Mouse (Mus musculus) limb, embryonic 14.5 days (tissue): ENCODE measurements around the gene Nfam1. TPM values are rescaled to one million over a fixed set of nuclear protein-coding genes. Genes with fewer than 3 reads are reported as not detected.

Source experiments
- ATAC-seq: fragments of 200-750 bp; cut with Nextera tagmentation; 2 replicates; pipeline ENCODE4 v1.8.0; 2017; ENCODE audit warnings: low read depth, moderate number of reproducible peaks, moderate TSS enrichment; ENCODE audit not compliant: low FRiP score
- DNase-seq: peaks from one replicate; pipeline ENCODE4 v3.0.0-alpha.2; 2015; ENCODE audit warnings: low spot score
- H3K27ac ChIP-seq: fragments of 300-500 bp; sonication (generic); replicated peaks from 2 replicates; pipeline ENCODE4 v1.5.1; 2014; ENCODE audit warnings: low read depth, mild to moderate bottlenecking, low read length, moderate library complexity, mixed read lengths
- H3K27me3 ChIP-seq: fragments of 300-500 bp; sonication (generic); 2 replicates; pipeline ENCODE4 v1.6.1; 2014; ENCODE audit warnings: low read length, mixed read lengths; ENCODE audit not compliant: control insufficient read depth, insufficient read depth
- H3K36me3 ChIP-seq: fragments of 300-500 bp; sonication (generic); 2 replicates; pipeline ENCODE4 v1.6.1; 2014; ENCODE audit warnings: mild to moderate bottlenecking, low read length, moderate library complexity, mixed read lengths; ENCODE audit not compliant: control insufficient read depth, insufficient read depth
- H3K4me1 ChIP-seq: fragments of 300-500 bp; sonication (generic); 2 replicates; pipeline ENCODE4 v1.6.1; 2014; ENCODE audit warnings: antibody characterized with exemption, low read length, mixed read lengths; ENCODE audit not compliant: control insufficient read depth, insufficient read depth
- H3K4me2 ChIP-seq: fragments of 300-500 bp; sonication (generic); replicated peaks from 2 replicates; pipeline ENCODE4 v1.6.1; 2014; ENCODE audit warnings: low read depth, mild to moderate bottlenecking, low read length, moderate library complexity; ENCODE audit not compliant: severe bottlenecking
- H3K4me3 ChIP-seq: fragments of 300-500 bp; sonication (generic); replicated peaks from 2 replicates; pipeline ENCODE4 v1.5.1; 2014; ENCODE audit warnings: low read length
- H3K9ac ChIP-seq: fragments of 300-500 bp; sonication (generic); 2 replicates; pipeline ENCODE4 v1.6.1; 2014; ENCODE audit warnings: mild to moderate bottlenecking, low read depth, low read length, moderate library complexity; ENCODE audit not compliant: severe bottlenecking
- H3K9me3 ChIP-seq: fragments of 300-500 bp; sonication (generic); 2 replicates; pipeline ENCODE4 v1.6.1; 2016; ENCODE audit warnings: low read length; ENCODE audit not compliant: control insufficient read depth
- POLR2A ChIP-seq: fragments of 200-500 bp; IDR thresholded peaks from 2 replicates; pipeline ENCODE4 v1.8.0; 2012; ENCODE audit warnings: inconsistent platforms, mild to moderate bottlenecking, moderate library complexity, borderline replicate concordance; ENCODE audit not compliant: insufficient read depth, insufficient read length; ENCODE audit errors: extremely low read depth
- WGBS: fragments of 180-500 bp; shearing (Covaris S2); extraction: QIAGEN DNeasy Blood & Tissue Kit; methylation state at CpG from one replicate; pipeline ENCODE4 v1.1.7; 2014; 5-methylcytosine and 5-hydroxymethylcytosine counted together
- polyA plus RNA-seq, 2 experiments: library from polyadenylated mRNA; depleted of rRNA in 1 of 2; stranded (reverse) in 1 of 2; unstranded in 1 of 2; fragments of >200 nt; fragmentation: Nextera tagmentation in 1 of 2; extraction: Ambion mirVana in 1 of 2; gene quantifications; 2 replicates each; pipeline versions ENCODE4 v1.2.1 to v1.2.3; 2012 to 2014

Nfam1 gene
- polyA plus RNA-seq, 2 experiments, result 3.5 to 4.0 TPM

DNA sequence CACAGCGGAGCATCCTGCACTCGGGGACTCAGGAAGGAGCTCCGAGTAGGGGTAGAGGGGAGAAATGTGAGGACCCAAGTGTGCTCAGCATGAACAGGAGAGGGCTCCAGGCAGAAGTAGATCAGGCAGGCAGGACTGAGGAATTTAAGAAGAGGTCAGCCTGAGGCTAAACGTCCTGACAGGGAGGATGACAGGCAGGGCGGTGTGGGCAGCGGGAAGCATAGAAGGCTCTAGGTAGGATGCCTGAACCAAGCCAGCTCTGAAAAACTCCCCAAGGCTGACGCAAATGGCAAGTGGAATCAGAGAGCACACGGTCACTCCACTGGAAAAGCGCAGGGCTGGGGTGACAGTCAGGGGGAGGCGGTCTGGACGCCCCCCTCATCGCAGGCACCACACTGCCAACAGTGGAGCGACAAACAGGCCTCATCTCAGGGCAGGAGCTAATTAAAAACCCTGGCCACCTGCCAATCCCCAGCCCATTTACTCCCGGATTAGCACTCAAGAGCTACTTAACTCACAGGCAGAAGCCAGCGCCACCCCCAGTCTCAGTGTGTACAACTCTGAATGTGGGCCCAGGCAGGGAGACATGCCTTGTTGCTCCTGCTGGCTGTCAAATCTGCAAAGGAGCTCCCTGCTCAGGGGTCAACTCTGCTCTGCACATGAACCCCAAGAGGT lies 22.0 kb downstream of the Nfam1 start:
- peaks cover 21% of the 10 kb centered on the region for H3K4me1 ChIP-seq
- no peak overlapping the region for H3K9ac ChIP-seq
- no peak overlapping the region for H3K4me2 ChIP-seq
- no peaks in the 10 kb centered on the region for H3K27me3 ChIP-seq
- no peaks in the 10 kb centered on the region for H3K9me3 ChIP-seq
- TF ChIP-seq POLR2A, result no peak
- peak; percentile 57 for DNase-seq
- H3K27ac ChIP-seq, result no peak overlapping the region
- no peak overlapping the region for H3K4me3 ChIP-seq
- ATAC-seq, result 0 out of 2 replicates have a peak, but pooled peaks have one; percentile 24
- no peaks in the 10 kb centered on the region for H3K36me3 ChIP-seq
- 19% methylated on average over 15 of the region's 15 CpGs for WGBS

DNA sequence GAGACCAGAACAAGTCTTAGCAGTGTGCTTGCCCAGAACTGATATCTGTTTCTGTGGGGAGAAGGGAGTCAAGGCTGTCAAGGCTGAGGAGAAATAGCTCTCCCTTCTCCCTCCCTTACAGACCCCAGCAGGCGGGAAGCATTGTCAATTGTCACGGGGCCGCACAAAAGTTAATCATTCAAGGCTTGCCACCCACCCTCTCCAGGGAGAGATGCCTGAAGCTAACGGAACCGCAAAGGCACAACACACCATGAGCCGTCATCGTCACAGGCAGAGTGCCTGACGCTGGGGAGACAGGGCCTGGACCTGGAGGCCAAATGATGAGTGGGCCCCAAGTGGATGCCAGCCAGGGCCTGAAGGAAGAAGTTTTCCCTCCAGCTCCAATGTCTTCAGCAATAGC lies 22.7 kb downstream of the Nfam1 start:
- WGBS, result 37% methylated on average over 8 of the region's 8 CpGs
- no peak overlapping the region for H3K9ac ChIP-seq
- H3K4me3 ChIP-seq, result no peak overlapping the region
- TF ChIP-seq POLR2A, result no peak
- no peak overlapping the region for H3K27ac ChIP-seq
- ATAC-seq (no peak), DNase-seq (no peak)
- H3K4me2 ChIP-seq, result no peak overlapping the region
- no peaks in the 10 kb centered on the region for H3K36me3 ChIP-seq
- H3K9me3 ChIP-seq, result no peaks in the 10 kb centered on the region
- no peaks in the 10 kb centered on the region for H3K27me3 ChIP-seq
- H3K4me1 ChIP-seq, result peaks cover 21% of the 10 kb centered on the region

DNA sequence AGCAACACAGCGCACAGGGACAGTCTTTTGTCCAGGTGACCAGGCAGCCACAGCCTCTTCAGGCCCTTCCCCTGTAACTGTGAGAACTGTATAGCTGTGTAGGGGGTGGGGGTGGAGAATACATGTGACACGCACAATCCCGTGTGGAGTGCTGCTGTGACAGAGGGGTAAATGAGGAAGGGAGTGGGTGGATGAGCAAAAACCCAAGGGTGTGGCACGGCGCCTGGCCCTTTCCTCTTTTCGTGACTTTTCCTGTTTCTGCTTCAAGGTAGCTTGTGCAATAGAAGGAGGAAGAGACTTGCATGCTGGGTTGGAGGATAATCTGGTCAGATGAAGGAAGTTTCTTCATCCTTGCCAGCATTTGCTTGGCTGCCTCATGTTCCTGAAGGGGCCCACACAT lies 23.6 kb downstream of the Nfam1 start:
- 90% methylated on average over 6 of the region's 6 CpGs for WGBS
- H3K4me2 ChIP-seq, result no peak overlapping the region

DNA sequence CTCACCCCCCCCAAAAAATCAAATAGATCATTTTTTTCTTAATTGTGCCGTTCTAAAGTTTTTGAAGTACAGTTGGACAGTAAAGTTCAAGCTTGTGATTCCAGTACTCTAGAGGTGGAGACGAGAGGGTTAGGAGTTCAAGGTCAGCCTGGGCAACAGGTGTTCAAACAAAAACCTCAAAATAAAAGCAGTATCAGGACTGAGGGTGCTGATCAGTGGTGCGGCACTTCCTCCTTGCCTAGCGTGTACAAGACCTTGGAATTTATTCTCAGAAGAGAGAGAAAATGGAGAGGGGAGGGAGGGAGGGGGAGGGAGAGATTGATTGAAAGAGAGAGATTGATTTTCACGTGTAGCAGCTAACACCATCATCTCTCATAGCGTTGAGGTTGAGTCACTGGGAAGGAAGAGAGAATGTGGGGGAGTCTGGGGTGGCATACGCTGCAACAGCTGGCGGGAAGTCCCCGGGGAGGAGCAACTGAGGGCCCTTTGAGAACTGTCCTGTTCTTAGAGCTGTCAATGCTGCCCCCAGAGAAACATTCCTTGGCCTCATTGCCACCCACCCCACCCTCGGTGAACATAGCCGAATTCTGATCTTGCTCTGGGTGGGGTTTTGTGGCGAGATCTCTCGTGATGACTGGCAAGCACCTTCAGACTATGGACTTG lies 24.2 kb downstream of the Nfam1 start:
- DNase-seq (no peak), ATAC-seq (no peak)
- Histone ChIP-seq H3K9ac (no peak overlapping the region), H3K36me3 (no peaks in the 10 kb centered on the region), H3K4me3 (no peak overlapping the region), H3K4me2 (no peak overlapping the region), H3K27me3 (no peaks in the 10 kb centered on the region), H3K27ac (no peak overlapping the region), H3K4me1 (peaks cover 21% of the 10 kb centered on the region), H3K9me3 (no peaks in the 10 kb centered on the region)
- WGBS, result 79% methylated on average over 13 of the region's 13 CpGs
- TF ChIP-seq POLR2A, result no peak

More for the DNA sequence above, 23.6 kb downstream of the Nfam1 start:
- DNase-seq (no peak), ATAC-seq (no peak)
- no peak overlapping the region for H3K27ac ChIP-seq
- H3K4me3 ChIP-seq, result no peak overlapping the region
- no peaks in the 10 kb centered on the region for H3K36me3 ChIP-seq
- no peaks in the 10 kb centered on the region for H3K9me3 ChIP-seq
- H3K9ac ChIP-seq, result no peak overlapping the region
- H3K4me1 ChIP-seq, result peaks cover 21% of the 10 kb centered on the region
- no peak for TF ChIP-seq POLR2A
- no peaks in the 10 kb centered on the region for H3K27me3 ChIP-seq

DNA sequence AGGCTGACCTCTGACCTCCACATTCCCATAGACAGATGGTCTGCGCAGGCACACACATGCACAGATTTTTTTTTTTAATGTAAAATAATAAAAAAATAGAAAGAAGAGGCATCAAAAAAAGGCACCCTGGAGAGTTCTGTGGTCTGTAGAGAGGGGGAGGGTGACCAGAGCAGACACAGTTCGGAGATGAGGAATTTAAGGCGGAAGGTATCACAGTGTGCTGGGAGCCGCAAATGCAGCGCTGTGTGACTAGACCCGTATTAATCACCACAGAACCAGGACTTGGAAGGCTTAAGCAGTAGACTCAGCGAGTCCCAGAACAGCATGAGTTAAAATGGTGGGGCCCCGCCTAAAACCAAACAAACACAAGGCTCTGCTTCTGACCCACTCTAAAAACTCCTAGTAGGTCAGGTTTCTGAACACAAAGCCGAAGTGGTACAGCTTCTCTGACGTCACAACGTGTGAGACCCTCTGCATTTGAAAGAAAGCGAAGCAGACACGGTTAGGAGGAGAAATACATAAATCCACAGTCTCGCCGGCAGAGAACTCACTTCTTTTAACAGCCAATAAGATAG lies 25.7 kb downstream of the Nfam1 start:
- Histone ChIP-seq H3K4me1 (peaks cover 24% of the 10 kb centered on the region), H3K9me3 (no peaks in the 10 kb centered on the region)

More for the DNA sequence above, 25.7 kb downstream of the Nfam1 start:
- TF ChIP-seq POLR2A, result no peak
- no peak for DNase-seq
- WGBS, result 41% methylated on average over 15 of the region's 15 CpGs
- no peak overlapping the region for H3K9ac ChIP-seq
- no peak overlapping the region for H3K4me3 ChIP-seq
- no peaks in the 10 kb centered on the region for H3K27me3 ChIP-seq
- no peaks in the 10 kb centered on the region for H3K36me3 ChIP-seq
- no peak overlapping the region for H3K27ac ChIP-seq
- no peak overlapping the region for H3K4me2 ChIP-seq
- no peak for ATAC-seq
